Mouse (Mus musculus) lung, adult 18-20 months (tissue): ENCODE results near the gene Mllt3.
"Not testable (repeated sequence)": the region's sequence is repeated elsewhere in the genome, so short reads cannot be mapped to it uniquely, and the experiment has no call there.

Experiments
- DNase-seq, 2 experiments: peaks; one replicate each; pipeline ENCODE4 v3.0.0; 2022; ENCODE audit warnings: mixed read lengths in 2 of 2

The Mllt3 gene

GRCm38 (mm10) chr4:88011870-88012572 is 21.1 kb downstream of the Mllt3 start:
- peak; percentile 22 to 37 for DNase-seq

- no peak for DNase-seq
Observed at GRCm38 (mm10) chr4:88010441-88010840, 22.7 kb downstream of the Mllt3 start.

- no peak for DNase-seq
Observed at GRCm38 (mm10) chr4:88005801-88006200, 27.4 kb downstream of the Mllt3 start.

- DNase-seq = no peak
Observed at GRCm38 (mm10) chr4:88003159-88003948, 29.8 kb downstream of the Mllt3 start.

- DNase-seq = no peak
Observed at GRCm38 (mm10) chr4:87991710-87992109, 41.5 kb downstream of the Mllt3 start.

GRCm38 (mm10) chr4:87990940-87991339 is 42.2 kb downstream of the Mllt3 start:
- no peak for DNase-seq

- DNase-seq = no peak
Observed at GRCm38 (mm10) chr4:87985281-87985680, 47.9 kb downstream of the Mllt3 start.

- DNase-seq = peak; percentile 15 to 46
Observed at GRCm38 (mm10) chr4:87984589-87984988, 48.6 kb downstream of the Mllt3 start.

GRCm38 (mm10) chr4:87984091-87984490 is 49.1 kb downstream of the Mllt3 start:
- DNase-seq = no peak

GRCm38 (mm10) chr4:87982578-87982977 is 50.6 kb downstream of the Mllt3 start:
- no peak for DNase-seq

- DNase-seq = no peak
Observed at GRCm38 (mm10) chr4:87977820-87978448, 55.2 kb downstream of the Mllt3 start.

GRCm38 (mm10) chr4:87965836-87966235 is 67.3 kb downstream of the Mllt3 start:
- DNase-seq = no peak

GRCm38 (mm10) chr4:87964890-87965289 is 68.3 kb downstream of the Mllt3 start:
- not testable (repeated sequence) for DNase-seq

GRCm38 (mm10) chr4:87963773-87964076 is 69.4 kb downstream of the Mllt3 start:
- no peak for DNase-seq

- no peak for DNase-seq
Observed at GRCm38 (mm10) chr4:87963055-87963772, 70.0 kb downstream of the Mllt3 start.

GRCm38 (mm10) chr4:87961872-87962271 is 71.3 kb downstream of the Mllt3 start:
- no peak for DNase-seq

GRCm38 (mm10) chr4:87957852-87958251 is 75.3 kb downstream of the Mllt3 start:
- DNase-seq = no peak

GRCm38 (mm10) chr4:87957198-87957597 is 76.0 kb downstream of the Mllt3 start:
- DNase-seq = no peak

- DNase-seq = no peak
Observed at GRCm38 (mm10) chr4:87955132-87955531, 78.0 kb downstream of the Mllt3 start.

- DNase-seq = no peak
Observed at GRCm38 (mm10) chr4:87954421-87955083, 78.6 kb downstream of the Mllt3 start.

GRCm38 (mm10) chr4:87953736-87954135 is 79.4 kb downstream of the Mllt3 start:
- DNase-seq = no peak

GRCm38 (mm10) chr4:87953268-87953667 is 79.9 kb downstream of the Mllt3 start:
- DNase-seq = no peak

- DNase-seq = no peak
Observed at GRCm38 (mm10) chr4:87949451-87949850, 83.7 kb downstream of the Mllt3 start.
